Mouse (Mus musculus) stomach, embryonic 14.5 days (tissue): ENCODE results near the gene Acot12. TPM values are rescaled to one million over a fixed set of nuclear protein-coding genes. Genes with fewer than 3 reads are reported as not detected.

ENCODE experiments used
- ATAC-seq: fragments of 200-750 bp; cut with Nextera tagmentation; 2 replicates; pipeline ENCODE4 v1.8.0; 2017; ENCODE audit warnings: low read depth, moderate TSS enrichment; ENCODE audit not compliant: insufficient number of reproducible peaks, insufficient read depth, low FRiP score
- H3K27ac ChIP-seq: fragments of 300-500 bp; sonication (generic); 2 replicates; pipeline ENCODE4 v1.5.1; 2014; ENCODE audit warnings: mild to moderate bottlenecking, low read length, moderate library complexity, mixed read lengths
- H3K27me3 ChIP-seq: fragments of 300-500 bp; sonication (generic); 2 replicates; pipeline ENCODE4 v1.6.1; 2014; ENCODE audit warnings: low read length, control low read depth, mixed read lengths; ENCODE audit not compliant: control insufficient read depth, insufficient read depth
- H3K36me3 ChIP-seq: fragments of 300-500 bp; sonication (generic); 2 replicates; pipeline ENCODE4 v1.6.1; 2014; ENCODE audit warnings: mild to moderate bottlenecking, control low read depth, low read length, moderate library complexity, mixed read lengths; ENCODE audit not compliant: control insufficient read depth, insufficient read depth
- H3K4me1 ChIP-seq: fragments of 300-500 bp; sonication (generic); 2 replicates; pipeline ENCODE4 v1.6.1; 2014; ENCODE audit warnings: low read length, control low read depth, mixed read lengths; ENCODE audit not compliant: control insufficient read depth, insufficient read depth
- H3K4me2 ChIP-seq: fragments of 300-500 bp; sonication (generic); replicated peaks from 2 replicates; pipeline ENCODE4 v1.6.1; 2014; ENCODE audit warnings: low read depth, low read length, control low read depth
- H3K4me3 ChIP-seq: fragments of 300-500 bp; sonication (generic); 2 replicates; pipeline ENCODE4 v1.5.1; 2014; ENCODE audit warnings: low read depth, low read length, control low read depth
- H3K9ac ChIP-seq: fragments of 300-500 bp; sonication (generic); replicated peaks from 2 replicates; pipeline ENCODE4 v1.6.1; 2014; ENCODE audit warnings: low read depth, mild to moderate bottlenecking, control low read depth, low read length, moderate library complexity, mixed read lengths
- H3K9me3 ChIP-seq: fragments of 300-500 bp; sonication (generic); 2 replicates; pipeline ENCODE4 v1.6.1; 2016; ENCODE audit warnings: low read depth, low read length, control low read depth; ENCODE audit not compliant: control insufficient read depth
- WGBS: fragments of 180-500 bp; shearing (Covaris S2); extraction: QIAGEN DNeasy Blood & Tissue Kit; methylation state at CpG from one replicate; pipeline ENCODE4 v1.1.7; 2014; 5-methylcytosine and 5-hydroxymethylcytosine counted together
- polyA plus RNA-seq: library from polyadenylated mRNA; unstranded; fragments of >200 nt; fragmentation: Nextera tagmentation; extraction: Ambion mirVana; gene quantifications from 2 replicates; pipeline ENCODE4 v1.2.1, GENCODE M21; 2014

The Acot12 gene
- polyA plus RNA-seq, 1 experiment from 2014 or later, result not detected

- H3K4me2 ChIP-seq, result no peak overlapping the region
- no peaks in the 10 kb centered on the region for H3K36me3 ChIP-seq
- no peaks in the 10 kb centered on the region for H3K27me3 ChIP-seq
- 80% methylated on average over 7 of the region's 7 CpGs for WGBS
- H3K27ac ChIP-seq, result no peak overlapping the region
- no peak overlapping the region for H3K9ac ChIP-seq
- H3K4me1 ChIP-seq, result no peaks in the 10 kb centered on the region
- no peaks in the 10 kb centered on the region for H3K9me3 ChIP-seq
- ATAC-seq, result no peak
- H3K4me3 ChIP-seq, result no peak overlapping the region
Observed at GRCm38 (mm10) chr13:91723736-91724119, 17.6 kb upstream of the Acot12 start.

DNA sequence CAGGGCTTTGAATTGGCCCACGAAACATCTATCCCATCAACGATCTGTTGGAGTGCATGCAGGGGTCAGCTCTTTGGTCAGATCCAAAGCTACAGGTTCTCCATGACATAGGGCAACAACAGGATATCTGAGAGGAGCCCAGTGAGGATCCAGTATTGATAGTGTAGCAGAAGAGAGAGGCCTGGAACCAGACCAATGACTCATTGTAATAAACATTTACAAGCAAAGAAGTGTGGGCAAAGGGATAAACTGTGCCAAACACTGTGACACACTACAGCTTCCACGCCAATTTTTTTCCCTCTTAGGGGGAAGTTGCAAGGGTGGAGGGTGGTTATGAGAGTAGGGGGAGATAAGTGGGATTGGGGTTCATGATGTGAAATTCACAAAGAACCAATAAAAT is 17.1 kb upstream of the Acot12 start:
- Histone ChIP-seq H3K4me2 (no peak overlapping the region), H3K4me3 (no peak overlapping the region), H3K27ac (no peak overlapping the region), H3K27me3 (no peaks in the 10 kb centered on the region), H3K4me1 (no peaks in the 10 kb centered on the region), H3K36me3 (no peaks in the 10 kb centered on the region), H3K9ac (no peak overlapping the region), H3K9me3 (no peaks in the 10 kb centered on the region)
- no peak for ATAC-seq
- WGBS, result 77% methylated on average over 3 of the region's 3 CpGs

GRCm38 (mm10) chr13:91725130-91725529 is 16.2 kb upstream of the Acot12 start:
- 71% methylated on average over 3 of the region's 3 CpGs for WGBS
- H3K27ac ChIP-seq, result no peak overlapping the region
- no peaks in the 10 kb centered on the region for H3K4me1 ChIP-seq

DNA sequence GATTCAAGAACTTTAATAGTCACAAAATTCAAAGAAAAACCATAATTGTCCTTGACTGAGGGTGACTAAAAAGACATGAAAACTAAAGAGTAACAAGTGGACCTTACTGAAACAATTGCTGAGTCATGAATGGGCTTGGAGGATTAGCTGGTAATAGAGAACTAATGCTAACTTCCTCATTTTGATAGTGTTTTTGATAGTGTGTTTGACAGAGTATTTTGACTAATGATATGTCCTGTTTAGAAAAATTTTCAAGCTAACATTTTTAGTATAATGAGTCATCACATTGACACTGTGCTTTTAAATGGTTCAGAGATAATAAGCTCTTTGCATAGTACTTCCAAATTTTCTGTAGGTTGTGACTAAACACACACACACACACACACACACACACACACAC is 13.4 kb upstream of the Acot12 start:
- Histone ChIP-seq H3K4me3 (no peak overlapping the region), H3K9me3 (no peaks in the 10 kb centered on the region), H3K9ac (no peak overlapping the region), H3K4me1 (no peaks in the 10 kb centered on the region), H3K4me2 (no peak overlapping the region), H3K36me3 (no peaks in the 10 kb centered on the region), H3K27ac (no peak overlapping the region), H3K27me3 (no peaks in the 10 kb centered on the region)
- ATAC-seq, result no peak

More at GRCm38 (mm10) chr13:91725130-91725529, 16.2 kb upstream of the Acot12 start:
- no peak for ATAC-seq
- H3K9me3 ChIP-seq, result no peaks in the 10 kb centered on the region
- H3K4me3 ChIP-seq, result no peak overlapping the region
- no peak overlapping the region for H3K9ac ChIP-seq
- no peak overlapping the region for H3K4me2 ChIP-seq
- H3K27me3 ChIP-seq, result no peaks in the 10 kb centered on the region
- no peaks in the 10 kb centered on the region for H3K36me3 ChIP-seq

DNA sequence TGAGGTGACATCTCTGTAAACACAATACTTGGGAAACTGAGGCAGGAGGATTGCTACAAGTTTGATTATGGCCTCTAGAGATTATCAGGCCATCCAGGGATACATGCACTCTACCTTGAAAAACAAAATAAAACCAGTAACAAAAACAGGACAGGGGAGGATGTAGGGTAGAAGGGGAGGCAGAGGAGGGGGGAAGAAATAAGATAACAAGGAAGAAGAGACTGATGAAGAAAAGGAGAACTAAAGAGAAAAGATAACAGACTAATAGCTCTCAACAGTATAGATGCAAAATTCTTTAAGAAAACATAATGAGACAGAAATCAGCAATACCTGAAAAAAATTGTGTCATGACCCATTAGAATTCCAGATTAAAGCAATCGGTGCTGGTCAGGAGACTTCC is 4.1 kb upstream of the Acot12 start:
- no peak overlapping the region for H3K4me3 ChIP-seq
- H3K9ac ChIP-seq, result no peak overlapping the region
- no peaks in the 10 kb centered on the region for H3K36me3 ChIP-seq
- ATAC-seq, result no peak
- H3K9me3 ChIP-seq, result no peaks in the 10 kb centered on the region
- peaks cover 3% of the 10 kb centered on the region; the same call in 1 of the 2 replicates for H3K4me1 ChIP-seq
- no peak overlapping the region for H3K27ac ChIP-seq
- 0 out of 2 replicates have a peak, but pooled peaks cover 3% of the 10 kb centered on the region for H3K27me3 ChIP-seq
- 100% methylated on average over 1 of the region's 1 CpGs for WGBS
- H3K4me2 ChIP-seq, result no peak overlapping the region

GRCm38 (mm10) chr13:91740851-91741250 is 461 bp upstream of the Acot12 start:
- WGBS, result 62% methylated on average over 6 of the region's 6 CpGs
- Histone ChIP-seq H3K4me1 (peaks cover 3% of the 10 kb centered on the region; the same call in 1 of the 2 replicates), H3K4me3 (no peak overlapping the region), H3K9ac (no peak overlapping the region), H3K9me3 (no peaks in the 10 kb centered on the region), H3K36me3 (no peaks in the 10 kb centered on the region), H3K4me2 (peak overlapping the region; percentile 73), H3K27me3 (0 out of 2 replicates have a peak, but pooled peaks cover 3% of the 10 kb centered on the region), H3K27ac (no peak overlapping the region)
- no peak for ATAC-seq

- Histone ChIP-seq H3K27ac (no peak overlapping the region), H3K9ac (no peak overlapping the region), H3K4me3 (no peak overlapping the region), H3K36me3 (no peaks in the 10 kb centered on the region), H3K4me1 (peaks cover 3% of the 10 kb centered on the region; the same call in 1 of the 2 replicates), H3K9me3 (no peaks in the 10 kb centered on the region), H3K4me2 (no peak overlapping the region), H3K27me3 (0 out of 2 replicates have a peak, but pooled peaks cover 3% of the 10 kb centered on the region)
- no peak for ATAC-seq
- 88% methylated on average over 3 of the region's 3 CpGs for WGBS
Observed at GRCm38 (mm10) chr13:91743180-91743579, 1.9 kb downstream of the Acot12 start.

DNA sequence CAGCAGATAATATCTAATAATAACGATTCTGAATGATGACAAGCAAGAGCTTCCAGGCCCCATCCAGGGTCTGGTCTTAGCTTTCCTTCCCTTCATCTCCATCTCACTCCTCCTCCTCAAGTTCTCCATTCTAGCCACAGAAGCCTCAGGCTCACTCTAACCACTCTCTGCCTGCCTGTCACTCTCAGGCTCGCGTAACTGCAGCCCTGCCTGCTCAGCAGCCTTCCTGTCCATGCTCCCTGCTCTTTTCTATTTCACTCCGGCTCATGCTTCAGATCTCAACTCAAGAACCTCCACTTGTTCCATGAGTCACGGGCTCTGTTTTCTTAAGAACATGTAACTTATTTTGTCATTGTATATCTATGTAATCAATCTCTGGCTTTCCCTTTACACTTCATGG is 5.2 kb downstream of the Acot12 start:
- no peak overlapping the region for H3K4me3 ChIP-seq
- WGBS, result 81% methylated on average over 5 of the region's 5 CpGs
- no peak overlapping the region for H3K4me2 ChIP-seq
- H3K27me3 ChIP-seq, result no peaks in the 10 kb centered on the region
- no peaks in the 10 kb centered on the region for H3K9me3 ChIP-seq
- H3K4me1 ChIP-seq, result no peaks in the 10 kb centered on the region
- no peaks in the 10 kb centered on the region for H3K36me3 ChIP-seq
- H3K27ac ChIP-seq, result no peak overlapping the region
- no peak overlapping the region for H3K9ac ChIP-seq
- no peak for ATAC-seq

DNA sequence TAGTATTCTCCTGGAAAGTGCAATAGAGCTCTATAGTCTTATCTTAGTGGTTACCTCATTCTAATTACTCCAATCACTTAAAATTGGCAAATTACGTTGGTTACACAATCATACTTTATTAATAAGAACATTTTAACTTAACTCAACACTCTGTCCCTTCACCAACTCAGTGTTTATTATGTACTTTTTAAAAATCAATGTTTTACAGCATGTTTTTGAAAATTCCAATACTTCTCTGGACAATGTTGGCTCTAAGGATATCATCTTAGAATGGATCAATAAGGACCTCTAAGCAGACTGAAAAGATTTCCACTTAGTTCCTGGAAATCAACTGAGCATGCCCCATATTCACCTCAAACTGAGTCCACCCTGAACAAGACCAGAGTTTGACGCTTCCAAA is 7.1 kb downstream of the Acot12 start:
- no peaks in the 10 kb centered on the region for H3K27me3 ChIP-seq
- 89% methylated on average over 2 of the region's 2 CpGs for WGBS

More for the DNA sequence above, 7.1 kb downstream of the Acot12 start:
- Histone ChIP-seq H3K4me3 (no peak overlapping the region), H3K9ac (no peak overlapping the region), H3K36me3 (no peaks in the 10 kb centered on the region), H3K9me3 (no peaks in the 10 kb centered on the region), H3K4me2 (no peak overlapping the region), H3K27ac (no peak overlapping the region), H3K4me1 (no peaks in the 10 kb centered on the region)
- no peak for ATAC-seq
